Mouse (Mus musculus): ENCODE measurements around the gene Lgals2. TPM values are rescaled to one million over a fixed set of nuclear protein-coding genes. Genes with fewer than 3 reads are reported as not detected.

Lgals2 gene
- total and polyA plus RNA-seq, 3 experiments, result not detected

DNA sequence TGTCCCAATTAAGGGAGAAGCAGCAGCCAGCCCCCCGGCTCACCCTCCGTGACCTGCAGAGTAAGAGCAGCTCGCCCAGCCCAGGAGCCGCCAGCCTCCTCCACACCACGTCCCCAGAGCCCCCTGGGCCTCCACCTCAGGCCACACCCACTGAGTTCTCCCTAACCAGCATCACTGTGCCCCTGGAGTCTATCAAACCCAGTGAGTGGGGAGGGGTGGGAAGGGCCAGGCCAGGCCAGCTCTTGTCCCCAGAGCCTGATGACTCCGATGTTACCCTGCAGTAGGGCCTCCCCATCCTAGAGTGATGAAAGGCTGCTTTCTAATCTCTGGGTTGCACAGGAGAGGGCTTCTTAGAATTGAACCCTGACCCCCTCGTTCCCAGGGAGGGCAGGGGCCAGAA lies 37.1 kb upstream of the Lgals2 start:
- TF ChIP-seq POLR2AphosphoS5 (IDR thresholded peaks at IDR 0.05; ENCODE audit: borderline replicate concordance, low read depth, low read length) (no peak), ZC3H11A (IDR thresholded peaks at IDR 0.05; ENCODE audit: low read depth, low read length) (no peak), HCFC1 (IDR thresholded peaks at IDR 0.05; ENCODE audit: low read depth, low read length) (no peak), MYB (IDR thresholded peaks at IDR 0.05; ENCODE audit: low read depth, low read length) (no peak), CTCF (IDR thresholded peaks at IDR 0.05 in 2 of 3, conservative IDR thresholded peaks at IDR 0.05 in 1 of 3; ENCODE audit: control insufficient read depth in 1 of 3, insufficient read depth in 1 of 3, low read depth in 2 of 3, low read length in 3 of 3, poor library complexity in 1 of 3, severe bottlenecking in 1 of 3) (no peak), USF1 (IDR thresholded peaks at IDR 0.05; ENCODE audit: low read depth, low read length) (no peak), ELF1 (IDR thresholded peaks at IDR 0.05; ENCODE audit: low read depth, low read length) (no peak), BHLHE40 (IDR thresholded peaks at IDR 0.05; ENCODE audit: borderline replicate concordance, low read depth, low read length) (no peak), GABPA (IDR thresholded peaks at IDR 0.05; ENCODE audit: low read depth, low read length) (no peak), CHD1 (IDR thresholded peaks at IDR 0.05; ENCODE audit: low read depth, low read length) (no peak), NRF1 (IDR thresholded peaks at IDR 0.05; ENCODE audit: insufficient read depth, low read depth, low read length, poor library complexity, severe bottlenecking) (no peak), ZKSCAN1 (IDR thresholded peaks at IDR 0.05; ENCODE audit: low read depth, low read length) (no peak), JUND (IDR thresholded peaks at IDR 0.05; ENCODE audit: low read depth, low read length) (no peak), EP300 (IDR thresholded peaks at IDR 0.05; ENCODE audit: low read depth in 1 of 2, low read length in 2 of 2) (no peak), GATA1 (IDR thresholded peaks at IDR 0.05; ENCODE audit: low read depth, low read length) (no peak)
- peaks cover 0 to 6% of the 10 kb centered on the region in 2 experiments; a peak in 3 of 4 replicates for H3K36me3 ChIP-seq (ENCODE audit: control insufficient read depth in 1 of 2, insufficient read depth in 2 of 2, low read length in 2 of 2)
- no peaks in the 10 kb centered on the region for H3K9me3 ChIP-seq (replicated peaks; ENCODE audit: insufficient read depth, low read length)
- H3K9ac ChIP-seq (ENCODE audit: control insufficient read depth, low read depth, low read length, poor library complexity, severe bottlenecking), result no peak overlapping the region
- DNase-seq (ENCODE audit: low read depth, low spot score), result no peak
- no peaks in the 10 kb centered on the region for H3K79me2 ChIP-seq (ENCODE audit: control insufficient read depth, insufficient read depth, low read length, poor library complexity)
- no peak overlapping the region for H3K27ac ChIP-seq (ENCODE audit: control insufficient read depth, low read depth, low read length)
- H3K4me1 ChIP-seq (ENCODE audit: control insufficient read depth in 1 of 2, insufficient read depth in 2 of 2, low read length in 2 of 2), result peaks cover 7 to 12% of the 10 kb centered on the region in 2 experiments
- no peaks in the 10 kb centered on the region for H3K27me3 ChIP-seq (ENCODE audit: control insufficient read depth in 1 of 2, insufficient read depth in 2 of 2, low read length in 2 of 2)
- no peak overlapping the region for H3K4me3 ChIP-seq (ENCODE audit: control insufficient read depth in 1 of 2, insufficient read depth in 1 of 2, low read depth in 2 of 2, low read length in 2 of 2)

- H3K27me3 ChIP-seq (ENCODE audit: control insufficient read depth in 1 of 2, insufficient read depth in 2 of 2, low read length in 2 of 2), result no peaks in the 10 kb centered on the region
- no peak overlapping the region for H3K9ac ChIP-seq (ENCODE audit: control insufficient read depth, low read depth, low read length, poor library complexity, severe bottlenecking)
- no peak for TF ChIP-seq ZMIZ1 (IDR thresholded peaks at IDR 0.05; ENCODE audit: low read depth, low read length)
- TF ChIP-seq SMC3 (IDR thresholded peaks at IDR 0.05; ENCODE audit: low read depth, low read length), result no peak
- no peak for TF ChIP-seq ETS1 (IDR thresholded peaks at IDR 0.05; ENCODE audit: low read depth, low read length)
- no peak for TF ChIP-seq TAL1 (IDR thresholded peaks at IDR 0.05; ENCODE audit: low read length)
- no peak for TF ChIP-seq KAT2A (conservative IDR thresholded peaks at IDR 0.05; ENCODE audit: low read depth, low read length)
- TF ChIP-seq ZC3H11A (IDR thresholded peaks at IDR 0.05; ENCODE audit: low read depth, low read length), result no peak
- no peak for TF ChIP-seq JUND (IDR thresholded peaks at IDR 0.05; ENCODE audit: low read depth, low read length)
- no peak for TF ChIP-seq CTCF (IDR thresholded peaks at IDR 0.05 in 2 of 3, conservative IDR thresholded peaks at IDR 0.05 in 1 of 3; ENCODE audit: control insufficient read depth in 1 of 3, insufficient read depth in 1 of 3, low read depth in 2 of 3, low read length in 3 of 3, poor library complexity in 1 of 3, severe bottlenecking in 1 of 3)
- H3K4me1 ChIP-seq (ENCODE audit: control insufficient read depth in 1 of 2, insufficient read depth in 2 of 2, low read length in 2 of 2), result no peaks in the 10 kb centered on the region
- H3K27ac ChIP-seq (ENCODE audit: control insufficient read depth, low read depth, low read length), result no peak overlapping the region
- DNase-seq (ENCODE audit: low read depth, low spot score), result no peak
- no peaks in the 10 kb centered on the region for H3K79me2 ChIP-seq (ENCODE audit: control insufficient read depth, insufficient read depth, low read length, poor library complexity)
- H3K9me3 ChIP-seq (replicated peaks; ENCODE audit: insufficient read depth, low read length), result no peaks in the 10 kb centered on the region
- H3K4me3 ChIP-seq (ENCODE audit: control insufficient read depth in 1 of 2, insufficient read depth in 1 of 2, low read depth in 2 of 2, low read length in 2 of 2), result no peak overlapping the region
- H3K36me3 ChIP-seq (ENCODE audit: control insufficient read depth in 1 of 2, insufficient read depth in 2 of 2, low read length in 2 of 2), result no peaks in the 10 kb centered on the region; a peak in 1 of 4 replicates
These were observed 34.1 kb upstream of the Lgals2 start for GRCm38 (mm10) chr15:78889401-78889853.
